Comparison of ENCODE assay signal across 11 mouse cellular contexts in genomic region chr4:56725839-56726238, GRCm38 (mm10). TPM values are rescaled to one million over a fixed set of nuclear protein-coding genes. Genes with fewer than 3 reads are reported as not detected.
DNase-seq lines count a peak whose midpoint lies in the region; TF ChIP-seq lines count a peak whose summit lies in the region.
"Had no signal": no experiment of that assay in that cellular context is flagged by ENCODE, and none has a peak within 500 bp of the region (broad histone marks: within the 10 kb centered on the region; RNA-seq: fewer than 3 reads in every experiment).

No protein-coding gene starts in this region.

- no peak overlapping the region for H3K27ac ChIP-seq in spleen, adult 2 months (ENCODE audit: insufficient read depth, low read length)
- H3K27ac ChIP-seq: heart, embryonic 15.5 days had no signal

- H3K4me3 ChIP-seq in spleen, adult 2 months (ENCODE audit: extremely low read depth, insufficient read depth, insufficient read length) = no peak overlapping the region
- H3K4me3 ChIP-seq: heart, embryonic 15.5 days had no signal

- intact Hi-C loops in heart, postnatal 10 days (cut with DNase I) = no loop called here
- intact Hi-C loops in left cerebral cortex, postnatal 25 days (cut with DNase I) = no loop called here

- no peak for TF ChIP-seq POLR2A in spleen, adult 2 months (IDR thresholded peaks at IDR 0.05; ENCODE audit: low read depth, low read length)

- TF ChIP-seq CTCF in spleen, adult 2 months (IDR thresholded peaks at IDR 0.05; ENCODE audit: extremely low read depth, insufficient read depth, insufficient read length, insufficient replicate concordance) = peak; percentile 3; the same call in 1 of the 2 replicates

- H3K4me1 ChIP-seq in spleen, adult 2 months (ENCODE audit: control insufficient read depth, insufficient read depth, insufficient read length) = no peaks in the 10 kb centered on the region

- no peaks in the 10 kb centered on the region for H3K27me3 ChIP-seq in spleen, adult 2 months (ENCODE audit: control insufficient read depth, insufficient read depth, low read length)
- H3K27me3 ChIP-seq: heart, embryonic 15.5 days had no signal

- WGBS in spleen, adult 2 months = 69% methylated on average over 8 of the region's 8 CpGs

- peak; percentile 29 for DNase-seq in heart, postnatal 4 days
- DNase-seq in heart, postnatal 10 days = no peak
- DNase-seq in spleen, adult 2 months (ENCODE audit: low read depth in 1 of 2, low spot score in 2 of 2) = no peak
- DNase-seq in spleen, adult 18-20 months = no peak
- DNase-seq in embryo, embryonic 10 days (ENCODE audit: low spot score) = peak; percentile 43
- peak; percentile 17 to 19 for DNase-seq in thymus, postnatal 36 days
- no peak for DNase-seq in left cerebral cortex, postnatal 25 days (ENCODE audit: low spot score in 2 of 2)
- no peak for DNase-seq in cerebellum, adult 18-20 months
- DNase-seq: left cerebral cortex, postnatal 4 days had no signal

- H3K36me3 ChIP-seq in spleen, adult 2 months (ENCODE audit: control insufficient read depth, insufficient read depth, low read length) = no peaks in the 10 kb centered on the region
- H3K36me3 ChIP-seq: heart, embryonic 15.5 days had no signal

RNA-seq across cellular contexts. Expression of gene Gm26657, which starts 14.0 kb away (rescaled TPM):
- not detected for total RNA-seq in heart, postnatal 4 days (2021)
- not detected for total RNA-seq in heart, postnatal 10 days (2021)
- not detected in 2 replicates for polyA plus RNA-seq in spleen, adult 2 months (2012; rRNA removed)
- total RNA-seq in left cerebral cortex, postnatal 25 days (2021) = not detected
- total RNA-seq: left cerebral cortex, postnatal 4 days had no signal
- polyA plus RNA-seq: embryonic facial prominence, embryonic 14.5 days; heart, embryonic 15.5 days had no signal

RNA-seq across cellular contexts. Expression of gene Actl7b, which starts 15.4 kb away (rescaled TPM):
- not detected for total RNA-seq in heart, postnatal 4 days (2021)
- total RNA-seq in heart, postnatal 10 days (2021) = not detected
- polyA plus RNA-seq in spleen, adult 2 months (2012; rRNA removed) = 0.12 TPM in 1 of 2 replicates, not detected in the other
- total RNA-seq in left cerebral cortex, postnatal 25 days (2021) = under 1 TPM in 1 of 2 experiments, not detected in 1; 0.32 TPM
- total RNA-seq: left cerebral cortex, postnatal 4 days had no signal
- polyA plus RNA-seq: embryonic facial prominence, embryonic 14.5 days; heart, embryonic 15.5 days had no signal

RNA-seq across cellular contexts. Expression of gene Actl7a, which starts 17.4 kb away (rescaled TPM):
- total RNA-seq in heart, postnatal 4 days (2021) = not detected
- total RNA-seq in heart, postnatal 10 days (2021) = not detected
- not detected in 2 replicates for polyA plus RNA-seq in spleen, adult 2 months (2012; rRNA removed)
- total RNA-seq in left cerebral cortex, postnatal 25 days (2021) = not detected
- total RNA-seq: left cerebral cortex, postnatal 4 days had no signal
- polyA plus RNA-seq: embryonic facial prominence, embryonic 14.5 days; heart, embryonic 15.5 days had no signal

Comparison
In these comparisons a context has a peak if more than half of its experiments do, and no peak if none do; other contexts are left out.
1. DNase-seq: peak in heart, postnatal 4 days (single experiment), embryo, embryonic 10 days (single experiment) and thymus, postnatal 36 days (2 of 2); none in heart, postnatal 10 days (0 of 2), spleen, adult 2 months (0 of 2), spleen, adult 18-20 months (0 of 2), left cerebral cortex, postnatal 25 days (0 of 2) and cerebellum, adult 18-20 months (0 of 2).